Mouse (Mus musculus): ENCODE data around the gene Ppp1r14a.
A peak's percentile ranks its signal among the peaks of the same experiment; 100 is the strongest.

Ppp1r14a gene

DNA sequence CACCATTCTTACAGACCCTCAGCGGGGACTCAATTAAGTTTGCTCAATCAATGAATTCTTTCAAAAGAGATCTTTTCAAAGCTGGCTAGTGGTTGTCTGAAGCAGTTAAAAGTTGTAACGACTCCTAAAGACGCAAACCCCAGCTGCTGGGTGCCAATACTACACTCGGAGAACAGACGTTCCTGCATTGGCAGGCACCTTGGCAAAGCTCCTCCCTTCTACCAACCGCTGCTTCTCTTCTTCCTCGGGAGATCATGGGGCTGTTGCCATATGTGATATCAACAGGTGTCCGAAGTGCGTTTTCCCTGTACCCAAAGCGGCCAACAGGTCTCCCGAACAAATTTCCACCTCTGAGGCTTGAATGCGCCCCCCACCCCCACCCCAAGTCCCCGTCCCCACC lies 8.3 kb upstream of the Ppp1r14a start:
- no peak for DNase-seq

DNA sequence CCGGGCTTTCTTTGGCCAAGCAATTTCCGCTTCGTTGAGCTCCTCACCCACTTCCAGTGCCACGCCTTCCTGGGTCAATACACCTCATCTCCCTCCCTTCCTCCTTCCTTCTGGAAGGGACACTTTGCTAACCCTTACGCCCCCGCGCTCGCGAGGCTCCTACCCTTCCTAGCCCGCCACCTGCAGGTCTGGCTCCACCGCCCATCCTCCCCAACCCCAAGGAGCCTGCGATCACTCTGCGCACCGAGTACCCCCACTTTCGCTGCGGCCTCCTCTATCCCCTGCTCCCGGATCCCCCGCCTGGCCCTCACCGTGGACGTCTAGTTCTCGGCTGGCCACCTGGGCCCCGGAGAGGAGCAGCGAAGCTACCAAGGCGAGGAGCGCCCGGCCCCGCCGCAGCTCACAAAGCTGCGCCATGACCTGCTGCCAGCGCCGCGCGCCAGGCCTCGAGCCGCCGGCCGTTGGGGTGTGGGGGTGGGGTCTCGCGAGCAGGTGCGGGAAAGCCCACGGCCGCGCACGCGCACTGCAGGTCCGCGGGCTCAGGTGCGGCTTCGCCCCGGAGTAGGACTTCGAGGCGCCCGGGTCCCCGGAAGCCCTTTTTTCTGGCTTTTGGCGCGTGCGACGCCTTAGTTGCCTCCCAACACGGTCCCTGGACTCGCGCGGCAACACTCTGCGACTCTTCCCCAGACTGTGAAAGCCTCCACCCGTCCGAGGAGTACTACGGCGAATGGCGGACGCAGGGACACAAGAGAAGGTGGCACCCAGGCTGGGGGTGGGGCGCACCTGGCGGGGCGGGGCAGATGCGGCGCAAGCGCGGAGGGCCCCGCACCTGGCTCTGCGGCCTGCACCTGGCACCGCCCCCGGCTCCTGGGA lies 7.7 kb upstream of the Ppp1r14a start, which contains the start of gene Spint2:
Spint2 (minus strand) TSS at position 712 of the 873 bp plus-strand sequence.
- peak; percentile 88 for DNase-seq

DNA sequence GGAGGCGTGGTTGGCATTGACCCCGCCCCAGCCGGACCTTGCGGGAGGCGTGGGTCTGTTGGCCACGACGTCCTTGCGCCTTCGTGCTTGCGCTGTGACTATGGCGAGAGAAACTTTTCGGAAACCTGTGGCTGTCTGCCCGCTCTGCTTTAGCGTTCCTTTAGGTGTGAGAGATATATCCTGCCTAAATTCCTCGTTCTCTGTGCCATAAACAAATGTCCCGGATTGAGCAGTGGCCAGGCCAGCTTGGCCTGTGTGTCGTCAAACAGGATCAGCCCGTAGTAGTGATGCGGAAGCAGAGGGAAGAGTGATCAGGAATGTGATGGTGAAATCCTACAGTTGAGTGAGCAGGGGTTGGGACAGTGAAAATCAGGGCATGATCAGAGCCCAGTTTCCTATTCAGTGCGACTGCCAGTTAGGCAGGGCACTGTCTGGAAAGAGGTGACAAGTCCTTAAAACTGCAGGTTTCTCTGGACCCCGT lies 7.0 kb upstream of the Ppp1r14a start:
- DNase-seq = no peak

DNA sequence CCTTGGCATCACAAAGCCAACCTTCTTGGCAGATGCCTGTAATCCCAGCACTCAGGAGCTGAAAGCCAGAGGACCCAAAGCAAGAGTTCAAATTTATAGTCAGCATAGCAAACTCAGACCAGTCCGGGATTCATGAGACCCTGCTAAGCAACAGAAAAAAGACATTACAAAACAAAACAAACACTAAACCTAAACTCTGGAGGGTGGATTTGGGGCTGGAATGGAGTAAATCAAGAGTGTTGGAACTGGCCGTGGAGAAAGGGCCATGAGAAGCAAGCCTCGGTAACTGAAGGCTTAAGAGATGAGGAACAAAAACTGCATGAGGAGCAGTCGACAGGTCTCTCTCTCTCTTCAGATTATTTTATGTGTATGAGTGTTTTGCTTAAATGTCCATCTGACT lies 5.2 kb upstream of the Ppp1r14a start:
- DNase-seq = no peak

- no peak for DNase-seq
Measured at GRCm38 (mm10) chr7:29284523-29284922, 4.6 kb upstream of the Ppp1r14a start.

GRCm38 (mm10) chr7:29287481-29287880 lies 1.6 kb upstream of the Ppp1r14a start:
- no peak for DNase-seq

- peak; percentile 65 for DNase-seq
Measured at GRCm38 (mm10) chr7:29288079-29288478, 1.0 kb upstream of the Ppp1r14a start.

DNA sequence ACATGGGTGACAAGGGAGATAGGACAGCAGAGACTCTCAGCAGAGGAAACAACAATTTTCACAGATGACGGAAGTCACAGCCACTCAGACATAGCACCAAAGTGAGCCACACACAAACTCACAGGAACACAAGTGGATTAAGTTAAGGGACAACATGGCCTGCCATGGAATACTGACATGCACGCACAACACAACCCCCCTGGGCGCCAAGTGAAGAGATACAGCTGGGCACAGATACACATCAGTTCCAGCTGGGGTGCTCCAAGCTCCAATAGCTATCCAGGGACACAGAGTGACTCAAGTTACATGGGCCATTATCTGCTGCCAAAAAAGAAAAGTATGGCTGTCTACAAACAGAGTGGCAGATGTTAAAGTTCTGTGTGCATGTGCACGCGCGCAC lies 748 bp downstream of the Ppp1r14a start:
- peak; percentile 88 for DNase-seq

DNA sequence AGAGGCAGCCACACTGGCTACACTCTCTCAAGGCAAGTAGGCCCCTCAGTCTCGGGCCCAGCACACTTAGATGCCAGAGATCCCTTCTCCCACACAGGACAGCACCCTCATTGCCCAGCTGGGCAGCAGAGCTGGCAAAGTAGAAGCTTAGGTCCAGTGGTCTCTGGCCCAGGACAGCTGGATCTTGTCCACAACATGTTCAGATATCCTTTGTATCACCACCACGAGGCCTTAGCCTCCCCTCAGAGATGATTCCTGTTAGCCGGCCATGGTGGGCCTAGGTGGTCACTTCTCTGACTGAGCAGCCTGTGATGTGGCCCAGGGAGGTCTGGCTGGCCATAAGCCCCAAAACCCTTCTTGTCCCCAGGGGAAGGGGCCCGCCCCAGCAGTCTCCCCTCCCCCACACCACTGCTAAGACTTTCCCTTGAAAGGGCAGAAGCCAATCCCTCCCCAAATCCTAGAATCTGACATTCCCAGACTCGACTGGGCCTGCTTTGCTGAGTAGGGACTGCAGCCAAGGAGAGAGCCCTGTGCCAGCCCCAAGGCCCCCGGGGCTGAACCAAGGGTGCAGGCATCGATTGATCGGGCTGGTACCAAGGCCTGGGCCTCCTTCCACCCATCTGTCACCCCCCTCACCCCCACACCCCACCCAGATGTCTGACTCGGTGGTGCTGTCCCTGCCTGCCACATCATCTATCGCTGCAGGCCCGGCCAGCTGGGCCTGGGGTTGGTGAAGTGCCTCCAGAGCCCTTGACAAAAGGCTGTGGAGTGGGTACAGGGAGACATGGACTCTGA lies 1.8 kb downstream of the Ppp1r14a start:
- DNase-seq = no peak

GRCm38 (mm10) chr7:29291616-29292457 lies 2.7 kb downstream of the Ppp1r14a start:
- no peak for DNase-seq

- DNase-seq = no peak
Measured at GRCm38 (mm10) chr7:29292458-29293098, 3.5 kb downstream of the Ppp1r14a start.

- DNase-seq = peak; percentile 77
Measured at GRCm38 (mm10) chr7:29293131-29294065, 4.3 kb downstream of the Ppp1r14a start.

- DNase-seq = no peak
Measured at GRCm38 (mm10) chr7:29294111-29294761, 5.1 kb downstream of the Ppp1r14a start.

DNA sequence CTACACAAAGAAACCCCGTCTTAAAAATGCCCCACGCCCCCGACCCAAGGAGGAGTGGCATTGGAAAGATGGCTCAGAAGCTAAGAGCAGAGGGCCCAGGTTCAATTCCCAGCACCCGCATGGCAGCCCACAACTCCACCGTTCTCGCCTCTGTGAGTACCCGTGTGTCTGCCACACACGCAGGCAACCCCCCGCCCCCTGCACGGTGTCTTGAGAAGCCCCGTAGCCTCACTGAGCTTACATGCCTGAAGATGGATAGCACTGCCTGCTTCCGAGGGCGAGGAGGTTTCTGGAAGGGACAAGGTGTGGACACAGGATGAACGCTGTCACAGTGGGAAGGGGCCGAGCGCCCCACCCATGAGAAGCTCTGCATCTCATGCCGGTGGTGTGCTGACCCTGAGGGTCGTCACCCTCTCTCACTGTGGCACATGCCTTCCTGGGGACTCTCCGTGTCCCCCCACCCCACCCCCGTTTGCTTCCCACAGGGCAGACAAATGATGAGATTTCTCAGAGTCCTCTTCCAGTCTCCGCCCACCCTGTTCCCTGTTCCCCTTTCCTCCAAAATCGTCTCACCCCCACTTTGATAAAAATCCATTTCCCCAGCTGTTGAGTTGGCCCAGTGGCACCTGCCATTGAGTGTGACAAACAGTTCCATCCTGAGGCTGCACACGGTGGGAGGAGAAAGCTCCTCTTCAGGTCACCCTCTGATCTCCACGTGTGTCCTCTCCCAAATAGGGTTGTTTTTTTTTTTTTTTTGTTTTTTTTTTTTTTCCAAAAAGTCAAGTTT lies 6.9 kb downstream of the Ppp1r14a start:
- no peak for DNase-seq

DNA sequence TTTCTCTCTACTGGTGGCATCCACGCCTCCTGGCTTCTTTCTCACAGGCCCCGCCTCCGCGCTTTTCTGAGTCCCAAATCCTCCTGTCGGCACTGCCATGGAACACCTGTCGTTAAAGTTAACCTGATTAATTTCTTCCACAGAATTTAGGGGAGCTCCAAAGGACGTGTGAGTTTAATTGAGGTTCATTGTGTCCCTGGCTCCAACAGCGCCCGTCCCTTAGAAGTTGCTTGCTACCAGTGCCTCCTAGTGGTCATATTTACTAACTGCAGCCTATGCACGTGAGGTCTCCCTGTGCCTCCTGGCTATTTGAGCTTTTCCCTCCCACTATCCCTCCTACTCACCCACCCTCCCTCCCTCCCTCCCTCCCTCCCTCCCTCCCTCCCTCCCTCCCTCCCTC lies 7.9 kb downstream of the Ppp1r14a start:
- peak; percentile 90 for DNase-seq

- DNase-seq = peak; percentile 77
Measured at GRCm38 (mm10) chr7:29301127-29301566, 12.0 kb downstream of the Ppp1r14a start.

DNA sequence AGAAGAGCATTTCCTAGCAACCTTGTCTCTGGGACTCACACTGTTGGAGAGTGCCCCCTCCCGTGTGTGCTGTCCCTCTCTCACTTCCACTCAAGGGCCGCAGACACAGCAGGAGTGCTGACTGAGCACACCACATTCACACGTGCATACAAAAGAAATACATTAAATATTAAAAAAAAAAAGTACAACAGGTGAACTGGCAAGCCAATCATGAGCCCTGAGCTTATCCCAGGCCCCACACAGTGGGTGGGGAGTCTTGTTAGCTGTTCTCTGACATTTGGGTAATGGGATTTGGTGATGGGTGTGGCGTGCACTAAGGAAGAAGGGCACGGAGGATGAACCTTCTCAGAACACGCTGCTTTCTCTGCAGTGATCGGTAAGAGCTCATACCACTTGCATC lies 13.5 kb downstream of the Ppp1r14a start:
- DNase-seq = no peak

- DNase-seq = peak; percentile 77
Measured at GRCm38 (mm10) chr7:29303738-29304462, 14.8 kb downstream of the Ppp1r14a start, which contains the start of gene Dpf1. Gene Dpf1 (plus strand): TSS chr7:29303951.
